Mouse (Mus musculus) heart, postnatal 0 days (tissue): ENCODE results near the gene Pigk. TPM values are rescaled to one million over a fixed set of nuclear protein-coding genes. Genes with fewer than 3 reads are reported as not detected.
"Not testable (repeated sequence)": the region's sequence is repeated elsewhere in the genome, so short reads cannot be mapped to it uniquely, and the experiment has no call there.

Experiments used
- ATAC-seq: fragments of 200-750 bp; cut with Nextera tagmentation; 2 replicates; pipeline ENCODE4 v1.8.0; 2017; ENCODE audit warnings: low read depth, moderate number of reproducible peaks, moderate library complexity; ENCODE audit not compliant: insufficient read depth
- DNase-seq: peaks from one replicate; pipeline ENCODE4 v3.0.0-alpha.2; 2016; ENCODE audit warnings: low spot score
- H3K27ac ChIP-seq: fragments of 300-500 bp; sonication (generic); 2 replicates; pipeline ENCODE4 v1.5.1; 2014; ENCODE audit warnings: low read depth, mild to moderate bottlenecking
- H3K27me3 ChIP-seq: fragments of 300-500 bp; sonication (generic); 2 replicates; pipeline ENCODE4 v1.6.1; 2014; ENCODE audit warnings: low read length, mixed read lengths; ENCODE audit not compliant: control insufficient read depth, insufficient read depth
- H3K36me3 ChIP-seq: fragments of 300-500 bp; sonication (generic); replicated peaks from 2 replicates; pipeline ENCODE4 v1.6.1; 2014; ENCODE audit warnings: low read length, mixed read lengths; ENCODE audit not compliant: control insufficient read depth, insufficient read depth
- H3K4me1 ChIP-seq: fragments of 300-500 bp; sonication (generic); 2 replicates; pipeline ENCODE4 v1.6.1; 2014; ENCODE audit warnings: antibody characterized with exemption; ENCODE audit not compliant: control insufficient read depth, insufficient read depth
- H3K4me2 ChIP-seq: fragments of 300-500 bp; sonication (generic); 2 replicates; pipeline ENCODE4 v1.6.1; 2014; ENCODE audit warnings: low read depth, mild to moderate bottlenecking, low read length, moderate library complexity
- H3K4me3 ChIP-seq: fragments of 300-500 bp; sonication (generic); 2 replicates; pipeline ENCODE4 v1.5.1; 2014; ENCODE audit warnings: low read depth, low read length
- H3K9ac ChIP-seq: fragments of 300-500 bp; sonication (generic); replicated peaks from 2 replicates; pipeline ENCODE4 v1.6.1; 2014; ENCODE audit warnings: low read depth, low read length, mixed read lengths
- H3K9me3 ChIP-seq: fragments of 300-500 bp; sonication (generic); replicated peaks from 2 replicates; pipeline ENCODE4 v1.6.1; 2016; ENCODE audit warnings: low read length; ENCODE audit not compliant: control insufficient read depth
- CTCF ChIP-seq: IDR thresholded peaks from 2 replicates; pipeline ENCODE4 v1.5.1; 2016; ENCODE audit warnings: antibody characterized with exemption, control low read depth, low read depth
- EP300 ChIP-seq: IDR thresholded peaks from 2 replicates; pipeline ENCODE4 v1.6.1; 2016; ENCODE audit warnings: antibody characterized with exemption, low read depth
- whole genome bisulfite sequencing: fragments of 180-500 bp; shearing (Covaris S2); extraction: QIAGEN DNeasy Blood & Tissue Kit; methylation state at CpG from one replicate; pipeline ENCODE4 v1.1.7; 2014; 5-methylcytosine and 5-hydroxymethylcytosine counted together
- polyA plus RNA-seq: library from polyadenylated mRNA; unstranded; fragments of >200 nt; fragmentation: Nextera tagmentation; extraction: Ambion mirVana; gene quantifications from 2 replicates; pipeline ENCODE4 v1.2.1, GENCODE M21; 2015
- total RNA-seq: library from RNA; depleted of rRNA; stranded (reverse); fragments of >200 nt; gene quantifications from 2 replicates; pipeline ENCODE4 v1.2.3, GENCODE M21; 2014; ENCODE audit warnings: low replicate concordance

The Pigk gene
- total and polyA plus RNA-seq, 2 experiments from 2014 or later = 17.8 to 28.4 TPM

- Histone ChIP-seq H3K36me3 (peaks cover 28% of the 10 kb centered on the region; the same call in 1 of the 2 replicates), H3K4me2 (no peak overlapping the region), H3K9ac (no peak overlapping the region), H3K9me3 (no peaks in the 10 kb centered on the region), H3K27me3 (no peaks in the 10 kb centered on the region), H3K4me1 (no peaks in the 10 kb centered on the region), H3K27ac (no peak overlapping the region), H3K4me3 (no peak overlapping the region)
- TF ChIP-seq CTCF (no peak), EP300 (no peak)
- ATAC-seq = no peak
- WGBS = 79% methylated on average over 6 of the region's 6 CpGs
- DNase-seq = no peak
Measured at GRCm38 (mm10) chr3:152770056-152770455, 56.2 kb downstream of the Pigk start.

GRCm38 (mm10) chr3:152776363-152776762, 62.5 kb downstream of the Pigk start:
- no peak overlapping the region for H3K4me2 ChIP-seq
- no peak overlapping the region for H3K9ac ChIP-seq
- no peaks in the 10 kb centered on the region for H3K27me3 ChIP-seq
- TF ChIP-seq CTCF (no peak), EP300 (no peak)
- no peaks in the 10 kb centered on the region for H3K4me1 ChIP-seq
- H3K4me3 ChIP-seq = no peak overlapping the region
- no peak for ATAC-seq
- H3K27ac ChIP-seq = no peak overlapping the region
- 0 out of 2 replicates have a peak, but pooled peaks cover 7% of the 10 kb centered on the region for H3K36me3 ChIP-seq
- DNase-seq = no peak
- H3K9me3 ChIP-seq = no peaks in the 10 kb centered on the region
- 75% methylated on average over 6 of the region's 6 CpGs for WGBS

- Histone ChIP-seq H3K9me3 (no peaks in the 10 kb centered on the region), H3K36me3 (0 out of 2 replicates have a peak, but pooled peaks cover 7% of the 10 kb centered on the region), H3K9ac (no peak overlapping the region), H3K4me1 (no peaks in the 10 kb centered on the region), H3K27ac (no peak overlapping the region), H3K27me3 (no peaks in the 10 kb centered on the region), H3K4me2 (no peak overlapping the region), H3K4me3 (no peak overlapping the region)
- no peak for DNase-seq
- no peak for TF ChIP-seq EP300
- no peak for TF ChIP-seq CTCF
- no peak for ATAC-seq
- 80% methylated on average over 16 of the region's 16 CpGs for WGBS
Measured at GRCm38 (mm10) chr3:152776872-152777540, 63.1 kb downstream of the Pigk start.

- WGBS = 87% methylated on average over 4 of the region's 4 CpGs
- H3K9ac ChIP-seq = no peak overlapping the region
- ATAC-seq (no peak), DNase-seq (no peak)
- H3K9me3 ChIP-seq = no peaks in the 10 kb centered on the region
- no peaks in the 10 kb centered on the region for H3K27me3 ChIP-seq
- H3K36me3 ChIP-seq = no peaks in the 10 kb centered on the region
- TF ChIP-seq CTCF (no peak), EP300 (no peak)
- no peak overlapping the region for H3K27ac ChIP-seq
- no peak overlapping the region for H3K4me2 ChIP-seq
- H3K4me3 ChIP-seq = no peak overlapping the region
- no peaks in the 10 kb centered on the region for H3K4me1 ChIP-seq
Measured at GRCm38 (mm10) chr3:152779819-152780218, 65.9 kb downstream of the Pigk start.

- Histone ChIP-seq H3K9me3 (no peaks in the 10 kb centered on the region), H3K4me3 (no peak overlapping the region), H3K4me2 (no peak overlapping the region), H3K27ac (no peak overlapping the region), H3K4me1 (no peaks in the 10 kb centered on the region), H3K9ac (no peak overlapping the region), H3K27me3 (no peaks in the 10 kb centered on the region), H3K36me3 (peaks cover 12% of the 10 kb centered on the region)
- WGBS = 38% methylated on average over 7 of the region's 7 CpGs
- peak; percentile 61 for DNase-seq
- peak; percentile 64 for ATAC-seq
- peak; percentile 88 for TF ChIP-seq CTCF
- no peak for TF ChIP-seq EP300
Measured at GRCm38 (mm10) chr3:152783792-152784191, 69.9 kb downstream of the Pigk start.

GRCm38 (mm10) chr3:152784353-152784752, 70.5 kb downstream of the Pigk start:
- not testable (repeated sequence) for H3K9me3 ChIP-seq, ATAC-seq, H3K27ac ChIP-seq, H3K4me2 ChIP-seq, H3K27me3 ChIP-seq, DNase-seq, H3K9ac ChIP-seq, H3K4me1 ChIP-seq, H3K4me3 ChIP-seq
- WGBS = 87% methylated on average over 7 of the region's 13 CpGs
- H3K36me3 ChIP-seq = peaks cover 13% of the 10 kb centered on the region

GRCm38 (mm10) chr3:152788301-152788953, 74.5 kb downstream of the Pigk start:
- not testable (repeated sequence) for H3K27me3 ChIP-seq, H3K4me1 ChIP-seq, H3K9me3 ChIP-seq, ATAC-seq, DNase-seq, H3K27ac ChIP-seq, H3K4me3 ChIP-seq, H3K4me2 ChIP-seq, H3K9ac ChIP-seq
- 81% methylated on average over 5 of the region's 5 CpGs for WGBS
- peaks cover 34% of the 10 kb centered on the region for H3K36me3 ChIP-seq
